Mouse (Mus musculus) bone marrow, adult 2 months (tissue): ENCODE data around the gene Rita1.

Source experiments
- CTCF ChIP-seq: fragments of 200-500 bp; IDR thresholded peaks from 2 replicates; pipeline ENCODE4 v1.5.1; 2011; ENCODE audit warnings: low read length, control low read depth; ENCODE audit not compliant: control insufficient read depth, insufficient read depth
- POLR2A ChIP-seq: fragments of 200-500 bp; IDR thresholded peaks from 2 replicates; pipeline ENCODE4 v1.6.1; 2011; ENCODE audit warnings: low read depth, mild to moderate bottlenecking, control low read depth, low read length, borderline replicate concordance; ENCODE audit not compliant: control insufficient read depth

GRCm38 (mm10) chr5:120560129-120560615, 52.2 kb downstream of the Rita1 start:
- TF ChIP-seq CTCF, result no peak
- TF ChIP-seq POLR2A, result no peak
